Mouse (Mus musculus): ENCODE results near the gene Usp10. TPM values are rescaled to one million over a fixed set of nuclear protein-coding genes. Genes with fewer than 3 reads are reported as not detected.

The Usp10 gene
- total and polyA plus RNA-seq, 3 experiments = 42.7 to 108 (median 61.0) TPM

- Histone ChIP-seq H3K27me3 (ENCODE audit: insufficient read depth, low read length) (peaks cover 26% of the 10 kb centered on the region), H3K4me3 (ENCODE audit: low read depth, low read length) (no peak overlapping the region), H3K4me1 (ENCODE audit: insufficient read depth, low read depth, low read length) (no peaks in the 10 kb centered on the region), H3K36me3 (replicated peaks) (no peaks in the 10 kb centered on the region), H3K9me3 (replicated peaks) (no peaks in the 10 kb centered on the region)
- no peak for DNase-seq (ENCODE audit: low spot score)
- no peak for ATAC-seq (ENCODE audit: extremely low read depth, insufficient number of reproducible peaks, low FRiP score, poor library complexity, severe bottlenecking)
- no peak for TF ChIP-seq GATA2 (IDR thresholded peaks at IDR 0.05; ENCODE audit: borderline replicate concordance, low read depth, low read length)
- no peak for TF ChIP-seq CTCF (IDR thresholded peaks at IDR 0.05; ENCODE audit: low read depth, low read length)
- TF ChIP-seq TAL1 (conservative IDR thresholded peaks at IDR 0.05; ENCODE audit: low read depth, low read length) = no peak
- no peak for TF ChIP-seq POLR2AphosphoS5 (IDR thresholded peaks at IDR 0.05; ENCODE audit: insufficient replicate concordance, low read depth, low read length)
- no peak for TF ChIP-seq GATA1 (IDR thresholded peaks at IDR 0.05; ENCODE audit: borderline replicate concordance, low read length)
Observed at GRCm38 (mm10) chr8:119897933-119898332, 12.2 kb upstream of the Usp10 start.

DNA sequence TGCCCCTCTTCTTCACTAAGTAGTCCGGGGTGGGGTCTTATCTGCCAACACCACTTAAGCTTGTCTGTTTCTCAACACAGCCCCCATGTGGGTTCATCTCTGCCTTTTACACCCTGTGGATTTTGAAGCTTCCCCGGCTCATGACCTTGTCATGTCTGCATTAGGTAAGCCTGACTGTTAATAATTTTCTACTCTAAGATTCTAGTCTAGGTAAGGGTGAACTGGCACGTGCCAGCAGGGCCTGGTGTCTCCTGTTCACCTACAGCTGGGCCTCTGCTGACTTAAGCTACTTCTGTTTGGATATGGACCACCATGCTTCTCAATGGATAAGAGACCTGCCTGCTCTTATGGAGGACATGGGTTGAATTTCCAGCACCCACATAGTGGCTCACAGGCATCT lies 8.8 kb upstream of the Usp10 start:
- H3K36me3 ChIP-seq (replicated peaks) = no peaks in the 10 kb centered on the region
- ATAC-seq (ENCODE audit: extremely low read depth, insufficient number of reproducible peaks, low FRiP score, poor library complexity, severe bottlenecking) (no peak), DNase-seq (ENCODE audit: low spot score) (no peak)
- TF ChIP-seq GATA1 (IDR thresholded peaks at IDR 0.05; ENCODE audit: borderline replicate concordance, low read length) (no peak), POLR2AphosphoS5 (IDR thresholded peaks at IDR 0.05; ENCODE audit: insufficient replicate concordance, low read depth, low read length) (no peak), TAL1 (conservative IDR thresholded peaks at IDR 0.05; ENCODE audit: low read depth, low read length) (no peak), CTCF (IDR thresholded peaks at IDR 0.05; ENCODE audit: low read depth, low read length) (no peak), GATA2 (IDR thresholded peaks at IDR 0.05; ENCODE audit: borderline replicate concordance, low read depth, low read length) (no peak)
- no peak overlapping the region for H3K4me3 ChIP-seq (ENCODE audit: low read depth, low read length)
- H3K27me3 ChIP-seq (ENCODE audit: insufficient read depth, low read length) = peaks cover 37% of the 10 kb centered on the region
- no peaks in the 10 kb centered on the region for H3K9me3 ChIP-seq (replicated peaks)
- H3K4me1 ChIP-seq (ENCODE audit: insufficient read depth, low read depth, low read length) = no peaks in the 10 kb centered on the region

GRCm38 (mm10) chr8:119901952-119902351 lies 8.2 kb upstream of the Usp10 start:
- peaks cover 37% of the 10 kb centered on the region for H3K27me3 ChIP-seq (ENCODE audit: insufficient read depth, low read length)
- H3K36me3 ChIP-seq (replicated peaks) = no peaks in the 10 kb centered on the region
- H3K4me3 ChIP-seq (ENCODE audit: low read depth, low read length) = no peak overlapping the region
- no peaks in the 10 kb centered on the region for H3K9me3 ChIP-seq (replicated peaks)
- no peaks in the 10 kb centered on the region for H3K4me1 ChIP-seq (ENCODE audit: insufficient read depth, low read depth, low read length)
- DNase-seq (ENCODE audit: low spot score) = no peak
- no peak for ATAC-seq (ENCODE audit: extremely low read depth, insufficient number of reproducible peaks, low FRiP score, poor library complexity, severe bottlenecking)
- TF ChIP-seq GATA2 (IDR thresholded peaks at IDR 0.05; ENCODE audit: borderline replicate concordance, low read depth, low read length) = no peak
- TF ChIP-seq POLR2AphosphoS5 (IDR thresholded peaks at IDR 0.05; ENCODE audit: insufficient replicate concordance, low read depth, low read length) = no peak
- TF ChIP-seq CTCF (IDR thresholded peaks at IDR 0.05; ENCODE audit: low read depth, low read length) = no peak
- TF ChIP-seq TAL1 (conservative IDR thresholded peaks at IDR 0.05; ENCODE audit: low read depth, low read length) = no peak
- no peak for TF ChIP-seq GATA1 (IDR thresholded peaks at IDR 0.05; ENCODE audit: borderline replicate concordance, low read length)

DNA sequence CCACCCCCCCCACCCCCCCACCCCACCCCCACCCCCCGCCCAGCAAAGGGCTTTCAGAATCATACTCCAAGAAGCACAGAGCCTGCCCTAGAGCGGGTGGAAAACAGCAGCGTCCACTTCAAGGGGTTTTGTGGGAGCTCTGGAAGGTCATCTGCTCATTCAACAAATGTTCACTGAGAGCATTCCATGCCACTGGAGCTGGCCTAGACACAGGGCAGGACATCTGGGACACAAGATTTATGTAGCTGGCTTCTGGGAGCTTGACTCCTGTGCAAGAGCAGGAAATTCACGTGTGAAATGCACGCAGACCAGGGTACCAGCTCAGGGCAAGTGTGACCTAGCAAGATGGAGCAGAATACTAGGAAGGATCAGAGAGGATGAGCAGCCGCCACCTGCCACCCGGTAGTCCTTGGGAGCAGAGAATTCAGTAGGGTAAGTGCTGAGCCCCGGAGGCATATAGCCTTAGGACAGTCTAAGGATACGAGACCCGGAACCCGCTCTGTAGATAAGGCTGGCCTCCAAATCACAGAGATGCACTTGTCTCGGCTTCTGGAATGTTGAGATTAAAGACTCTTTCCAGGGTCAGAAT lies 5.7 kb upstream of the Usp10 start:
- Histone ChIP-seq H3K9me3 (replicated peaks) (no peaks in the 10 kb centered on the region), H3K4me3 (ENCODE audit: low read depth, low read length) (no peak overlapping the region), H3K27me3 (ENCODE audit: insufficient read depth, low read length) (peaks cover 32% of the 10 kb centered on the region), H3K4me1 (ENCODE audit: insufficient read depth, low read depth, low read length) (peaks cover 4% of the 10 kb centered on the region; the same call in 1 of the 2 replicates), H3K36me3 (replicated peaks) (no peaks in the 10 kb centered on the region)
- ATAC-seq (ENCODE audit: extremely low read depth, insufficient number of reproducible peaks, low FRiP score, poor library complexity, severe bottlenecking) (no peak), DNase-seq (ENCODE audit: low spot score) (no peak)
- no peak for TF ChIP-seq CTCF (IDR thresholded peaks at IDR 0.05; ENCODE audit: low read depth, low read length)
- TF ChIP-seq GATA2 (IDR thresholded peaks at IDR 0.05; ENCODE audit: borderline replicate concordance, low read depth, low read length) = no peak
- TF ChIP-seq POLR2AphosphoS5 (IDR thresholded peaks at IDR 0.05; ENCODE audit: insufficient replicate concordance, low read depth, low read length) = no peak
- TF ChIP-seq GATA1 (IDR thresholded peaks at IDR 0.05; ENCODE audit: borderline replicate concordance, low read length) = no peak
- no peak for TF ChIP-seq TAL1 (conservative IDR thresholded peaks at IDR 0.05; ENCODE audit: low read depth, low read length)

- Histone ChIP-seq H3K4me1 (ENCODE audit: insufficient read depth, low read depth, low read length) (peaks cover 51% of the 10 kb centered on the region), H3K4me3 (ENCODE audit: low read depth, low read length) (peak within 1 kb of the TSS; percentile 94)
- DNase-seq (ENCODE audit: low spot score) = peak; percentile 69
Observed at GRCm38 (mm10) chr8:119910547-119911257, 542 bp downstream of the Usp10 start, which contains the start of gene Gm20388. Gene Gm20388 (plus strand): TSS chr8:119910841.

More at GRCm38 (mm10) chr8:119910547-119911257, 542 bp downstream of the Usp10 start, which contains the start of gene Gm20388:
- peak; percentile 38; the same call in 1 of the 2 replicates for ATAC-seq (ENCODE audit: extremely low read depth, insufficient number of reproducible peaks, low FRiP score, poor library complexity, severe bottlenecking)
- Histone ChIP-seq H3K9me3 (replicated peaks) (no peaks in the 10 kb centered on the region), H3K36me3 (replicated peaks) (peaks cover 19% of the 10 kb centered on the region), H3K27me3 (ENCODE audit: insufficient read depth, low read length) (no peaks in the 10 kb centered on the region)
- TF ChIP-seq GATA2 (IDR thresholded peaks at IDR 0.05; ENCODE audit: borderline replicate concordance, low read depth, low read length) = no peak
- TF ChIP-seq CTCF (IDR thresholded peaks at IDR 0.05; ENCODE audit: low read depth, low read length) = no peak
- no peak for TF ChIP-seq TAL1 (conservative IDR thresholded peaks at IDR 0.05; ENCODE audit: low read depth, low read length)
- no peak for TF ChIP-seq POLR2AphosphoS5 (IDR thresholded peaks at IDR 0.05; ENCODE audit: insufficient replicate concordance, low read depth, low read length)
- no peak for TF ChIP-seq GATA1 (IDR thresholded peaks at IDR 0.05; ENCODE audit: borderline replicate concordance, low read length)

Data from G1E (cell line).